Mouse (Mus musculus): Measurements from ENCODE around the gene Pde4b.

GRCm38 (mm10) chr4:102606825-102607224 is 519.5 kb downstream of the Pde4b start:
- TF ChIP-seq CTCF (IDR thresholded peaks at IDR 0.05; ENCODE audit: borderline replicate concordance, insufficient read depth, low read length) (no peak), POLR2A (IDR thresholded peaks at IDR 0.05; ENCODE audit: low read depth, low read length) (no peak)
